Mouse (Mus musculus) cerebellum, adult 2 months (tissue): ENCODE measurements at regions not wholly inside any gene's neighbourhood (a gene's known extent, or its start where the extent isn't known, plus 50 kb on each side); places are given as distances from the start of the nearest gene placed in this dataset.

Experiments used
- CTCF ChIP-seq: fragments of 200-500 bp; IDR thresholded peaks from 2 replicates; pipeline ENCODE4 v1.5.1; 2011; ENCODE audit warnings: low read depth, mild to moderate bottlenecking, control low read depth, low read length, moderate library complexity, borderline replicate concordance; ENCODE audit not compliant: insufficient read depth
- POLR2A ChIP-seq: fragments of 200-500 bp; IDR thresholded peaks from 2 replicates; pipeline ENCODE4 v1.6.1; 2011; ENCODE audit warnings: low read length, control low read depth, borderline replicate concordance; ENCODE audit not compliant: insufficient read depth

- no peak for TF ChIP-seq POLR2A
- TF ChIP-seq CTCF = no peak
Observed at GRCm38 (mm10) chr17:9905501-9906462, 236.3 kb upstream of the Pabpc6 start.
